Mouse (Mus musculus) neural tube, embryonic 14.5 days (tissue): ENCODE results near the gene Gm648. TPM values are rescaled to one million over a fixed set of nuclear protein-coding genes. Genes with fewer than 3 reads are reported as not detected.
"Not testable (repeated sequence)": the region's sequence is repeated elsewhere in the genome, so short reads cannot be mapped to it uniquely, and the experiment has no call there.

Experiments
- ATAC-seq: fragments of 200-750 bp; cut with Nextera tagmentation; 2 replicates; pipeline ENCODE4 v1.8.0; 2017; ENCODE audit warnings: low read depth, mild to moderate bottlenecking, moderate TSS enrichment, moderate library complexity
- H3K27ac ChIP-seq: fragments of 300-500 bp; sonication (generic); 2 replicates; pipeline ENCODE4 v1.5.1; 2014; ENCODE audit warnings: low read depth, mild to moderate bottlenecking, control low read depth, low read length, moderate library complexity, mixed read lengths
- H3K27me3 ChIP-seq: fragments of 300-500 bp; sonication (generic); 2 replicates; pipeline ENCODE4 v1.6.1; 2014; ENCODE audit warnings: low read length; ENCODE audit not compliant: control insufficient read depth, insufficient read depth
- H3K36me3 ChIP-seq: fragments of 300-500 bp; sonication (generic); 2 replicates; pipeline ENCODE4 v1.6.1; 2014; ENCODE audit warnings: low read length, mixed read lengths; ENCODE audit not compliant: control insufficient read depth, insufficient read depth
- H3K4me1 ChIP-seq: fragments of 300-500 bp; sonication (generic); 2 replicates; pipeline ENCODE4 v1.6.1; 2014; ENCODE audit warnings: low read length; ENCODE audit not compliant: control insufficient read depth, insufficient read depth
- H3K4me2 ChIP-seq: fragments of 300-500 bp; sonication (generic); 2 replicates; pipeline ENCODE4 v1.6.1; 2014; ENCODE audit warnings: mild to moderate bottlenecking, low read depth, low read length, control low read depth
- H3K4me3 ChIP-seq: fragments of 300-500 bp; sonication (generic); 2 replicates; pipeline ENCODE4 v1.5.1; 2014; ENCODE audit warnings: low read depth, low read length, control low read depth, mixed read lengths
- H3K9ac ChIP-seq: fragments of 300-500 bp; sonication (generic); replicated peaks from 2 replicates; pipeline ENCODE4 v1.6.1; 2014; ENCODE audit warnings: low read depth, mild to moderate bottlenecking, control low read depth, low read length, mixed read lengths
- H3K9me3 ChIP-seq: fragments of 300-500 bp; sonication (generic); 2 replicates; pipeline ENCODE4 v1.6.1; 2016; ENCODE audit warnings: low read length; ENCODE audit not compliant: control insufficient read depth
- WGBS: fragments of 180-500 bp; shearing (Covaris S2); extraction: QIAGEN DNeasy Blood & Tissue Kit; methylation state at CpG from one replicate; pipeline ENCODE4 v1.1.7; 2014; 5-methylcytosine and 5-hydroxymethylcytosine counted together
- polyA plus RNA-seq: library from polyadenylated mRNA; unstranded; fragments of >200 nt; fragmentation: Nextera tagmentation; extraction: Ambion mirVana; gene quantifications from 2 replicates; pipeline ENCODE4 v1.2.1, GENCODE M21; 2014

Gene Gm648
- polyA plus RNA-seq, result 0.44 TPM in 1 of 2 replicates, not detected in the other

DNA sequence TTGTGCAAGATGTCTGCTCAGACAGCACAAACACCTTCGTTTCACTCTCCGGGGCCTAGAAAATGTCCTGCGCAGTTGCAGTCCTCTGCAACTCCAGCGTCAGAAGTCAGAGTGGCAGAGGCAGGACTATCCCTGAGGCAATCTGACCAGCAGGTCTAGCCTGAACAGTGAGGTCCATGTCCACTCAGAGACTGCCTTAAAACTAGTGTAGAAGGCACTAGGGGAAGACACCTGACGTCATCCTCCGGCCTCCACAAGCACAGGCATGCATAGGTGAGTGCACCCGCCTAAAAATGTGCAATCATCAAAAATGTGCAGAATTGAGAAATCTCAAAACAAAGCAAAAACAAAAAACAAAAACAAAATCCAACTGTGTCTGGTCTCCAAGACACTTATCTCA is at the start of gene Gm648:
TSS of gene Gm648 (minus strand) at position 101 of the 400 bp plus-strand sequence.
- Histone ChIP-seq H3K4me2 (no peak within 1 kb of the TSS), H3K4me1 (no peaks in the 10 kb centered on the region), H3K27ac (no peak within 1 kb of the TSS), H3K36me3 (no peaks in the 10 kb centered on the region), H3K9me3 (no peaks in the 10 kb centered on the region), H3K9ac (no peak within 1 kb of the TSS), H3K4me3 (no peak within 1 kb of the TSS), H3K27me3 (no peaks in the 10 kb centered on the region)
- WGBS, result 86% methylated on average over 7 of the region's 7 CpGs
- ATAC-seq, result no peak

DNA sequence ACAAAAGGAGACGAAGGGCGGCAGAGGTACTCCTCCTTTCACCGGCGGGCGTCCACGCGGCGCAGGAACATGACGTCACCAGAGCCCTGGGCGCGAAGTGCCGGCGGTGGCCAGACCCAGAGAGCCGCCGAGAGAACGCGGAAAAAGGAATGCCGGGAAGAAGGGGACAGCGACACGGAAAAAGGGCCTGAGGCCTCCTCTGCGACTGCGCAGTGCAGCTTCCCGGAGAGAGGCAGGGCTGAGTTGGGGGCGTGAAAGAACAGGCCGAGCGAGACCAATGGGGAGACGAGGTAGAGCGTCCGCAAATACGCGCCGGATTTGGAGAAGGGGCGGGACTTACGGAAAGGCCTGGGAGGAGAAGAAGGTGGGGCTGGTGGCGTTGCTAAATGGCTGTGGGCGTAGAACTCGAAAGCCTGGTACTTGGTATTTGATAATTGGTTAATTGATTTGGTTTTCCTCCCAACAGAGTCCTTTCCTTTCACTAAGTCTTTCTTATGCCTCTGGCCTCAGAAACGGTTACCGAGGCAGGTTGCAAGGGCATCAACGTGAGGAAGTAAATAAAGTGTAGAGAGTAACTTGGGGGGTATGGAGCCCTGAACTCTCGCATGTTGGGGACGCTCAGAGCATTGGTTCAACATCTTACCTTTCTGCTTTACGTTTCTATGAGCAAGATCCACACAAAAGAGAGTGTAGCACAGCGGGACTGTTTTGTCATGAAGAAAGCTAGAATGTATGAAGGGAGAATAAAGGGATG is 48.7 kb upstream of the Gm648 start, which contains the start of gene Mmgt1:
TSS of gene Mmgt1 (minus strand) at position 183 of the 754 bp plus-strand sequence.
- Histone ChIP-seq H3K27ac (peak within 1 kb of the TSS; percentile 76), H3K4me1 (0 out of 2 replicates have a peak, but pooled peaks cover 3% of the 10 kb centered on the region), H3K4me3 (peak within 1 kb of the TSS; percentile 60), H3K9ac (peak within 1 kb of the TSS; percentile 67), H3K4me2 (peak within 1 kb of the TSS; percentile 53), H3K9me3 (no peaks in the 10 kb centered on the region), H3K36me3 (no peaks in the 10 kb centered on the region), H3K27me3 (no peaks in the 10 kb centered on the region)
- peak; percentile 98 for ATAC-seq
- 15% methylated on average over 44 of the region's 44 CpGs for WGBS

DNA sequence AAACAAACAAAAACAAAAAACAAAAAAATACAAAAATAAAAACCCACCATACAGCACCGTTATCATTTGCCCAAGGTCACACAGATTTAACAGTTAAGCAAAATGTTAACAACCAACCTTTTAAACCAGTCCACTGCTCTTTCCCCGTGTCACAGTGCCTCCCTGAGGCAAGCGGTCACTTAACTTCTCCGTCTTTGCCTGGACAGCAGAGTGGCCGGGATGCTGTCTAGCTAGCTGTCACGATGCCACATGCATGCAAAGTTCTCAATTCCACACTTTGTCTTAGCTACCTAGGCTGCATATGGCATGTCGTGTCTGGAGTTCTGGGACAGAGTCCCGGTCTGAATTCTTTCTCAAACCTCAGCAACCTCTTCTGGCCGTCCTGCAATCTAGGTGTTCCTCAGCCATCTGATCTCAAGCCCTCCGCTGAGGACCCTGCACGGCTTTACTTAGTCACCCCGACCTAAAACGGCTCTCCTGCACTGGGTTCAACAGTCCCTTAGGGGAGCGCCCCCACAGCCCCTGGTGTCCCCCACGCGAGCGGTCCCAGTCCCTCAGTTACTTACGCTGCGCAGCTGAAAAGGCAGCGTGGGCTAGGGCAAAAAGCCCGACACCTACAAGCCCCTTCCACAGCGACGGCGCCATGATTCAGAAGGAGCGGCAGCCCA is 47.9 kb upstream of the Gm648 start:
- Histone ChIP-seq H3K36me3 (no peaks in the 10 kb centered on the region), H3K4me2 (peak overlapping the region; percentile 53), H3K9ac (peak overlapping the region; percentile 67), H3K27me3 (no peaks in the 10 kb centered on the region), H3K27ac (peak overlapping the region; percentile 76), H3K4me3 (peak overlapping the region; percentile 60), H3K4me1 (0 out of 2 replicates have a peak, but pooled peaks cover 3% of the 10 kb centered on the region), H3K9me3 (no peaks in the 10 kb centered on the region)
- WGBS, result 13% methylated on average over 22 of the region's 25 CpGs
- peak; percentile 74 for ATAC-seq

GRCm38 (mm10) chrX:56578200-56578599 is 28.8 kb upstream of the Gm648 start:
- H3K4me2 ChIP-seq, result no peak overlapping the region
- H3K4me3 ChIP-seq, result no peak overlapping the region
- no peaks in the 10 kb centered on the region for H3K27me3 ChIP-seq
- no peaks in the 10 kb centered on the region for H3K36me3 ChIP-seq
- no peaks in the 10 kb centered on the region for H3K9me3 ChIP-seq
- no peak overlapping the region for H3K27ac ChIP-seq
- no peaks in the 10 kb centered on the region for H3K4me1 ChIP-seq
- H3K9ac ChIP-seq, result no peak overlapping the region
- 68% methylated on average over 2 of the region's 2 CpGs for WGBS
- no peak for ATAC-seq

GRCm38 (mm10) chrX:56572465-56572864 is 23.1 kb upstream of the Gm648 start:
- H3K4me3 ChIP-seq, result no peak overlapping the region
- no peaks in the 10 kb centered on the region for H3K4me1 ChIP-seq
- ATAC-seq, result no peak
- H3K36me3 ChIP-seq, result no peaks in the 10 kb centered on the region
- no peak overlapping the region for H3K27ac ChIP-seq
- WGBS, result 25% methylated on average over 6 of the region's 6 CpGs
- no peaks in the 10 kb centered on the region for H3K27me3 ChIP-seq
- no peaks in the 10 kb centered on the region for H3K9me3 ChIP-seq
- no peak overlapping the region for H3K9ac ChIP-seq
- H3K4me2 ChIP-seq, result no peak overlapping the region

- Histone ChIP-seq H3K4me3 (no peak overlapping the region), H3K27me3 (no peaks in the 10 kb centered on the region), H3K9ac (no peak overlapping the region), H3K36me3 (no peaks in the 10 kb centered on the region), H3K4me2 (no peak overlapping the region), H3K9me3 (no peaks in the 10 kb centered on the region), H3K27ac (no peak overlapping the region), H3K4me1 (no peaks in the 10 kb centered on the region)
- no peak for ATAC-seq
- WGBS, result 82% methylated on average over 3 of the region's 3 CpGs
Measured at GRCm38 (mm10) chrX:56553584-56553983, 4.2 kb upstream of the Gm648 start.

- no peak; the same call in 1 of the 2 replicates for ATAC-seq
- H3K4me3 ChIP-seq, result no peak overlapping the region
- H3K4me2 ChIP-seq, result no peak overlapping the region
- H3K36me3 ChIP-seq, result no peaks in the 10 kb centered on the region
- H3K4me1 ChIP-seq, result no peaks in the 10 kb centered on the region
- H3K27ac ChIP-seq, result no peak overlapping the region
- H3K9me3 ChIP-seq, result no peaks in the 10 kb centered on the region
- WGBS, result 57% methylated on average over 4 of the region's 4 CpGs
- no peaks in the 10 kb centered on the region for H3K27me3 ChIP-seq
- no peak overlapping the region for H3K9ac ChIP-seq
Measured at GRCm38 (mm10) chrX:56537162-56537561, 12.2 kb downstream of the Gm648 start.

DNA sequence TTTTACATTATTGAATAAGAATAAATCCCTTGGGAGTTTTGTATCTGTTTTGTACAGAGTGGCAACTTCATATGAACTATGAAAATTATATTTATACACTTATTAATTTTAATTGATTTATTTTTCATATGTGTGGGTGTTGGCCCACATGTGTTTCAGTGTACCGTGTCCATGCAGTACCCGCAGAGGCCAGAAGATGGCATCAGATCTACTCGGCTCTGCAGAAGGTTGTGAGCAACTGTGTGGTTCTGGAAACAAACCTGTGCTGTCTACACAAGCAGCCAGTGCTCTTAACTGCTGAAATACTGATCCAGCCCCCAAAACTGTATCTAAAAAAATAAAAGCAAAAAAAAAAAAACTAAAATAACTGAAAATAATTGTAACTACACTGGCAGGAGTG is 18.1 kb downstream of the Gm648 start:
- no peak overlapping the region for H3K27ac ChIP-seq
- WGBS, result 13% methylated on average over 3 of the region's 3 CpGs
- no peak overlapping the region for H3K9ac ChIP-seq
- H3K4me3 ChIP-seq, result no peak overlapping the region
- no peak overlapping the region for H3K4me2 ChIP-seq
- H3K27me3 ChIP-seq, result no peaks in the 10 kb centered on the region
- H3K9me3 ChIP-seq, result no peaks in the 10 kb centered on the region
- no peaks in the 10 kb centered on the region for H3K4me1 ChIP-seq
- H3K36me3 ChIP-seq, result no peaks in the 10 kb centered on the region
- ATAC-seq, result peak; percentile 60; the same call in 1 of the 2 replicates

DNA sequence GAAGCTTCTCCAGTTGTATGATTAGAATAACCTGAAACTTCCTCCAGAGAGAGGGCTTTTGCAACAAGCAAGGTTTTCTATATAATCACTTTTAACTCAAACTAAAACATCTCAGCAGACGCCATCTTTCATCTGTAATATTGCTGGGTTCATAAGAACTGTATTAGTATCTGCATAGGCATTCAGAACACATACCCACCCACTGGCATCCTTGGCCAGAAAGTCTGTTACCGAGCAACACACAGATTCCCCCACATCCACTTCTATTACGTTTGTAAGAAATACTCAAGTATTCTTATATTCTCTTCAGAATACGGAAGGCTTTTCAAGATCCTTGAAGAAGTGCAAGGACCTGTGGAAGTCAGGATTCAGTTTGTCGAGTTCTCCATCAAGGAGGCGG is 25.0 kb downstream of the Gm648 start, which contains the start of gene Gm10477:
TSS of gene Gm10477 (plus strand) at position 301 of the 400 bp plus-strand sequence.
- ATAC-seq, H3K9ac ChIP-seq, H3K4me2 ChIP-seq, H3K9me3 ChIP-seq, H3K4me3 ChIP-seq, H3K27me3 ChIP-seq, H3K27ac ChIP-seq, H3K4me1 ChIP-seq, H3K36me3 ChIP-seq: not testable (repeated sequence)
- 81% methylated on average over 6 of the region's 6 CpGs for WGBS
